Mouse (Mus musculus): ENCODE results near the gene Polr3gl.

DNA sequence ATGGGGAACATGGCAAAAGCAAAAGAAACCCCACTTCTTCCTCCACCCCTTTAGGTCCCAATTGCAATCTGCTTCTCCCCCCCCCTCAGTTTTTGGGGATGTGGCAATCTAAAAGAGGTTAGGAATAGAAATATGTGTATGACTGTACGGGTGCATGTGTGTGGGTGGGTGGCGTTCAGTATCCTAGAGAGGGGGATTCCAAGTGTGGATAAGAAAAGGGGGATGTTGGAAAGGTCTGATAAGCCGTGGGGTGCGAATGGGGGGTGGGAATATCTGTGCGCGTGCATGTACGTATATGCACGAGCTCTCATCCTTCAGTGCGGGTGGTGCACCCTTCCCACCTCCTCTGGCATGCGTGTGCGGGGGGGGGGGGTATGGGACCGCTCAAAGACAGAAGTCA lies 2.9 kb upstream of the Polr3gl start:
- TF ChIP-seq POLR2A (IDR thresholded peaks at IDR 0.05; ENCODE audit: extremely low read depth, insufficient read depth, low read length) (no peak), CTCF (IDR thresholded peaks at IDR 0.05; ENCODE audit: extremely low read depth, insufficient read depth, low read length) (no peak)
